Mouse (Mus musculus): Measurements from ENCODE around the gene Esrra. TPM values are rescaled to one million over a fixed set of nuclear protein-coding genes. Genes with fewer than 3 reads are reported as not detected.

The Esrra gene
- total and polyA plus RNA-seq, 2 experiments from 2014 or later: 7.2 to 31.6 TPM

- Histone ChIP-seq H3K4me1 (ENCODE audit: insufficient read depth, low read length) (peaks cover 16% of the 10 kb centered on the region), H3K4me3 (ENCODE audit: low read depth, low read length) (no peak overlapping the region), H3K27me3 (ENCODE audit: insufficient read depth, low read length) (peaks cover 4% of the 10 kb centered on the region), H3K27ac (ENCODE audit: low read depth, low read length) (no peak overlapping the region), H3K9me3 (ENCODE audit: low read length) (no peaks in the 10 kb centered on the region), H3K9ac (replicated peaks; ENCODE audit: low read length, poor library complexity, severe bottlenecking) (no peak overlapping the region), H3K4me2 (ENCODE audit: low read depth, low read length, poor library complexity, severe bottlenecking) (no peak overlapping the region), H3K36me3 (ENCODE audit: insufficient read depth, low read length) (peaks cover 8% of the 10 kb centered on the region; the same call in 1 of the 2 replicates)
- 93% methylated on average over 4 of the region's 4 CpGs for WGBS
- no peak for ATAC-seq (ENCODE audit: low FRiP score)
- no peak for TF ChIP-seq CTCF (IDR thresholded peaks at IDR 0.05)
- DNase-seq (ENCODE audit: low spot score): no peak
These were observed 3.3 kb downstream of the Esrra start for GRCm38 (mm10) chr19:6918321-6918720.

GRCm38 (mm10) chr19:6916496-6916895 lies 5.1 kb downstream of the Esrra start:
- Histone ChIP-seq H3K9me3 (ENCODE audit: low read length) (no peaks in the 10 kb centered on the region), H3K4me2 (ENCODE audit: low read depth, low read length, poor library complexity, severe bottlenecking) (no peak overlapping the region), H3K4me3 (ENCODE audit: low read depth, low read length) (no peak overlapping the region), H3K27ac (ENCODE audit: low read depth, low read length) (no peak overlapping the region), H3K9ac (replicated peaks; ENCODE audit: low read length, poor library complexity, severe bottlenecking) (no peak overlapping the region), H3K27me3 (ENCODE audit: insufficient read depth, low read length) (no peaks in the 10 kb centered on the region), H3K36me3 (ENCODE audit: insufficient read depth, low read length) (peaks cover 26% of the 10 kb centered on the region), H3K4me1 (ENCODE audit: insufficient read depth, low read length) (peaks cover 11% of the 10 kb centered on the region)
- TF ChIP-seq CTCF (IDR thresholded peaks at IDR 0.05): no peak
- ATAC-seq (ENCODE audit: low FRiP score) (no peak), DNase-seq (ENCODE audit: low spot score) (no peak)
- 82% methylated on average over 4 of the region's 4 CpGs for WGBS

DNA sequence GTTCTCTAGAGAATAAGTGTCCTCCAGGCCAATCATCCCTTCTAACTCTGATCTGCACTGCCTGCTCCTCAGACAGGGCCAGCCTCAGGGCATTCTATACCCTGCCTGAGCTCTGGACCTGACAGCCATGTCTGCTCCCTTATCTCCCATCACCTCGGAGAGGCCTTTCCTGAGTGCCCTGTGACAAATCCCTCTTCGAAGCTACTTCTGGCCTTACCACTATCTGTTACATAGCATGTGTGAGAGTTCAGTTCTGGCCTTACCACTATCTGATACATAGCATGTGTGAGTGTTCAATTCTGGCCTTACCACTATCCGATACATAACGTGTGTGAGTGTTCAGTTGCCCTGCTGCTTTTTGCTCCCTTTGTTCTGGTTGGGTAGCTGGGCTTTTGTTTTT lies 6.3 kb downstream of the Esrra start:
- peaks cover 4% of the 10 kb centered on the region for H3K4me1 ChIP-seq (ENCODE audit: insufficient read depth, low read length)
- no peak for ATAC-seq (ENCODE audit: low FRiP score)
- no peak for TF ChIP-seq CTCF (IDR thresholded peaks at IDR 0.05)
- no peaks in the 10 kb centered on the region for H3K27me3 ChIP-seq (ENCODE audit: insufficient read depth, low read length)
- no peak overlapping the region for H3K4me2 ChIP-seq (ENCODE audit: low read depth, low read length, poor library complexity, severe bottlenecking)
- H3K9me3 ChIP-seq (ENCODE audit: low read length): no peaks in the 10 kb centered on the region
- no peak overlapping the region for H3K4me3 ChIP-seq (ENCODE audit: low read depth, low read length)
- peaks cover 31% of the 10 kb centered on the region for H3K36me3 ChIP-seq (ENCODE audit: insufficient read depth, low read length)
- 88% methylated on average over 4 of the region's 4 CpGs for WGBS
- H3K27ac ChIP-seq (ENCODE audit: low read depth, low read length): no peak overlapping the region
- H3K9ac ChIP-seq (replicated peaks; ENCODE audit: low read length, poor library complexity, severe bottlenecking): no peak overlapping the region
- no peak for DNase-seq (ENCODE audit: low spot score)

GRCm38 (mm10) chr19:6914540-6914939 lies 7.1 kb downstream of the Esrra start:
- Histone ChIP-seq H3K27me3 (ENCODE audit: insufficient read depth, low read length) (no peaks in the 10 kb centered on the region), H3K9ac (replicated peaks; ENCODE audit: low read length, poor library complexity, severe bottlenecking) (no peak overlapping the region), H3K4me1 (ENCODE audit: insufficient read depth, low read length) (no peaks in the 10 kb centered on the region), H3K36me3 (ENCODE audit: insufficient read depth, low read length) (peaks cover 31% of the 10 kb centered on the region), H3K4me2 (ENCODE audit: low read depth, low read length, poor library complexity, severe bottlenecking) (no peak overlapping the region), H3K9me3 (ENCODE audit: low read length) (no peaks in the 10 kb centered on the region), H3K27ac (ENCODE audit: low read depth, low read length) (no peak overlapping the region), H3K4me3 (ENCODE audit: low read depth, low read length) (no peak overlapping the region)
- DNase-seq (ENCODE audit: low spot score) (no peak), ATAC-seq (ENCODE audit: low FRiP score) (no peak)
- TF ChIP-seq CTCF (IDR thresholded peaks at IDR 0.05): no peak
- WGBS: 96% methylated on average over 9 of the region's 9 CpGs

GRCm38 (mm10) chr19:6913991-6914390 lies 7.6 kb downstream of the Esrra start:
- Histone ChIP-seq H3K36me3 (ENCODE audit: insufficient read depth, low read length) (peaks cover 31% of the 10 kb centered on the region), H3K27me3 (ENCODE audit: insufficient read depth, low read length) (no peaks in the 10 kb centered on the region), H3K4me1 (ENCODE audit: insufficient read depth, low read length) (no peaks in the 10 kb centered on the region), H3K4me3 (ENCODE audit: low read depth, low read length) (no peak overlapping the region), H3K27ac (ENCODE audit: low read depth, low read length) (no peak overlapping the region), H3K4me2 (ENCODE audit: low read depth, low read length, poor library complexity, severe bottlenecking) (no peak overlapping the region), H3K9ac (replicated peaks; ENCODE audit: low read length, poor library complexity, severe bottlenecking) (no peak overlapping the region), H3K9me3 (ENCODE audit: low read length) (no peaks in the 10 kb centered on the region)
- DNase-seq (ENCODE audit: low spot score) (no peak), ATAC-seq (ENCODE audit: low FRiP score) (no peak)
- TF ChIP-seq CTCF (IDR thresholded peaks at IDR 0.05): no peak
- WGBS: 85% methylated on average over 11 of the region's 11 CpGs

- DNase-seq (ENCODE audit: low spot score) (no peak), ATAC-seq (ENCODE audit: low FRiP score) (no peak)
- H3K4me1 ChIP-seq (ENCODE audit: insufficient read depth, low read length): peaks cover 5% of the 10 kb centered on the region
- TF ChIP-seq CTCF (IDR thresholded peaks at IDR 0.05): no peak
- H3K36me3 ChIP-seq (ENCODE audit: insufficient read depth, low read length): peaks cover 31% of the 10 kb centered on the region
- H3K9me3 ChIP-seq (ENCODE audit: low read length): no peaks in the 10 kb centered on the region
- H3K9ac ChIP-seq (replicated peaks; ENCODE audit: low read length, poor library complexity, severe bottlenecking): no peak overlapping the region
- no peak overlapping the region for H3K4me2 ChIP-seq (ENCODE audit: low read depth, low read length, poor library complexity, severe bottlenecking)
- H3K27me3 ChIP-seq (ENCODE audit: insufficient read depth, low read length): no peaks in the 10 kb centered on the region
- H3K27ac ChIP-seq (ENCODE audit: low read depth, low read length): no peak overlapping the region
- H3K4me3 ChIP-seq (ENCODE audit: low read depth, low read length): no peak overlapping the region
- 88% methylated on average over 6 of the region's 6 CpGs for WGBS
These were observed 8.6 kb downstream of the Esrra start for GRCm38 (mm10) chr19:6913036-6913435.
